Mouse (Mus musculus): ENCODE results near the gene Tdp1. TPM values are rescaled to one million over a fixed set of nuclear protein-coding genes. Genes with fewer than 3 reads are reported as not detected.
A peak's percentile ranks its signal among the peaks of the same experiment; 100 is the strongest.
"Not testable (repeated sequence)": the region's sequence is repeated elsewhere in the genome, so short reads cannot be mapped to it uniquely, and the experiment has no call there.

Gene Tdp1
- total RNA-seq, 2 experiments from 2014 or later: 10.1 to 10.5 TPM

- no peak for DNase-seq (ENCODE audit: low spot score in 2 of 2)
These were observed 58.1 kb downstream of the Tdp1 start for GRCm38 (mm10) chr12:99942441-99942840.

DNA sequence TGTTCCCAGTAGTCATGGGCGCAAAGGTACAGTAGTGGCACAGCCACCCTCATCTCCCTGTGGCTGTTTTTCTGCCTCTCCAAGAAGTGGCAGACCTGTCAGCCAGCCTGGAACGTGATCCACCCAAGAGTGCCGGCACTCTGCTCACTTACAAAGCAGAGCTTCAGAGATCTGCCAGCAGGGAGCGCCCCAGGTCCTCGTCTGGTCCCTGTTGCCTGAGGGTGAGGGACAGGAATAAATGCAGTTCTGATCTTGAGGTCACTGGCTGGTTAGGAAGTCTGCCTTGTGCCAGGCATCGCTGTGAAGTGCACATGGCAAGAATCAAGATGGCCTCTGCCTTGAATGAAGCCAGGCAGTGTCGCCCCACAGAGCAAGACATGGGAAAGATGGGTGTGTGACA, 68.6 kb downstream of the Tdp1 start:
- DNase-seq (ENCODE audit: low spot score in 2 of 2): peak; percentile 40 to 64

DNA sequence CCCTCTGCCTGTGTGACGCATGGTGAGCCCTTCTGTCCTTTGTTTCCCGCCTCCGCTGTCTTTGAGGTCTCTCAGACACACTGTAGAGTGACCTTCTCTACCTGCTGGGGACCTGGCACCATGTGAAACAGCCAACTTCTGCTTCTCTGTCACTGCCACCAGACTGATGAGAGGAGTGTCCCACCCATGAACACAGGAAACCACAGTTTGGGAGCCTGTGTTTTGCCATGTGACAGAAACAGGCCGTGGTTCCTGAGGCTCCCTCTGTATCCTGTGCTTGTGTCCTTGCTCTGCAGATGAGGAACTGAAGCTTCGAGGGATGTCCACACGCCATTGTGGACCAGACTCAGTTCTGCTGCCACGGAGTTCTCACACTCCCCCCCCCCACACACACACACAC, 72.1 kb downstream of the Tdp1 start:
- no peak for DNase-seq (ENCODE audit: low spot score in 2 of 2)

GRCm38 (mm10) chr12:99958068-99959060, 74.0 kb downstream of the Tdp1 start:
- no peak for DNase-seq (ENCODE audit: low spot score in 2 of 2)

DNA sequence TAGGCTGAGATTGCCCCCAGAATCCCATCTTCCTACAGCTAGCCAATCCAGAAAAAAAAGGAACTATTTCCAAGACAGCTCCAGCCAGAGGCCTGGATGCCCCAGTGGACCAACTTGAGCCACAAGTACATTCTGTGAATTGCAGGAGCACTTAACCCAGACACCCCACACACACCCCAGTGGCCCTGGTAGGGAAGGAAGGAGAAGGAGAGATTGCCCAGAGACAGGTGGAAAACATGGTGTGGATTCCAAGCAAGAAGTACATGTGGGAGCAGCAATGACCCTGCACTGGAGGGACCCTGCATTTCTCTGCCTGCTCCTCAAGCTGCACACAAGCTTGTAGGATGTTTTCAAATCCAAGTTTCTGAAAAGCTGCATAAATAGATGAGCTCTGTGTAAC, 75.0 kb downstream of the Tdp1 start:
- DNase-seq (ENCODE audit: low spot score in 2 of 2): no peak

DNA sequence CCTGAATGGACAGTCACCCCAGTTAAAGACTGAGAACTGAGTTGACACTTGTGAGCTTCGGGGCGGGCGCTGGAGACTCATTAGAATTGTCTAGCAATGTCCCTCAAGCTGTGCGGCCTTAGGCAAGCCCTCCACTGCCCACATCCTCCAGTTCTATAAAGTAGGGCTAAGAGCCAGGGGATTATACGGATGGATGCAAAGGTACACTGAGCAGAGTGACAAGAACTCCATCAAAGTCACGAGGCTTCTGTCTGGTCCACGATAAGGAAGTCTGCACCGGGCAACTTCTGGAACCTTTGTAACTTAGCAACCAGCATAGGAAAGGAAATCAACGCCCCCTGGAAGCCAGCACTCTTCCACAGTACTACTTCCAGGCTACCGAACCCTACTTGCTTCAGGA, 75.6 kb downstream of the Tdp1 start:
- DNase-seq (ENCODE audit: low spot score in 2 of 2): no peak

- DNase-seq (ENCODE audit: low spot score in 2 of 2): no peak
These were observed 76.4 kb downstream of the Tdp1 start for GRCm38 (mm10) chr12:99960675-99961074.

GRCm38 (mm10) chr12:99964301-99965202, 80.2 kb downstream of the Tdp1 start, which contains the start of gene Kcnk13:
Gene Kcnk13 (plus strand): TSS chr12:99964499.
- peak; percentile 67 to 71 for DNase-seq (ENCODE audit: low spot score in 2 of 2)

GRCm38 (mm10) chr12:99965203-99966115, 81.1 kb downstream of the Tdp1 start:
- peak; percentile 40 to 44 for DNase-seq (ENCODE audit: low spot score in 2 of 2)

- no peak for DNase-seq (ENCODE audit: low spot score in 2 of 2)
These were observed 81.9 kb downstream of the Tdp1 start for GRCm38 (mm10) chr12:99966116-99966770.

GRCm38 (mm10) chr12:99966881-99967363, 82.6 kb downstream of the Tdp1 start:
- DNase-seq (ENCODE audit: low spot score in 2 of 2): no peak

GRCm38 (mm10) chr12:99969906-99970305, 85.6 kb downstream of the Tdp1 start:
- DNase-seq (ENCODE audit: low spot score in 2 of 2): no peak

DNA sequence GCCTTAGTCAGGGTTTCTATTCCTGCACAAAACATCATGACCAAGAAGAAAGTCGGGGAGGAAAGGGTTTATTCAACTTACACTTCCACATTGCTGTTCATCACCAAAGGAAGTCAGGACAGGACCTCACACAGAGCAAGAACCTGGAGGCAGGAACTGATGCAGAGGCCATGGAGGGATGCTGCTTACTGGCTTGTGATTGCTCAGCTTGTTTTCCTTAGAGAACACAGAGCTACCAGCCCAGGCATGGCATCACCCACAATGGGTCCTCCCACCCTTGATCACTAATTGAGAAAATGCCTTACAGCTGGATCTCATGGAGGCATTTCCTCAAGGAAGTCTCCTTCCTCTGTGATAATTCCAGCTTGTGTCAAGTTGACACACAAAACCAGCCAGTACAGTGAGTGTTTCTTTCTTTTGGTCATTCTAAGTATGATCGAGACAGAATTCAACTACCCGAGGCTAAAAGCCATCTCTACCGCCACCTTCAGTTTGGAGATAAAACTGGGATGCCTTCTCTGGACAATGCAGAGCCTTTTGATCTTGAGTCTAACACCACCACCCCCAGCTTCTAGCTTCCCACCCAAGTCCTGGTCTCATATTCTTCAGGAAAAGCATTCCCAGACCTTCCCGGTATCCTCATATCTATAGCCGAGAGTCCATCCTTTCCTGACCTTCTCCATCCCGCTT, 87.0 kb downstream of the Tdp1 start:
- DNase-seq (ENCODE audit: low spot score in 2 of 2): not testable (repeated sequence)

GRCm38 (mm10) chr12:99972825-99973224, 88.5 kb downstream of the Tdp1 start:
- no peak for DNase-seq (ENCODE audit: low spot score in 2 of 2)

- no peak for DNase-seq (ENCODE audit: low spot score in 2 of 2)
These were observed 89.3 kb downstream of the Tdp1 start for GRCm38 (mm10) chr12:99973659-99974058.

DNA sequence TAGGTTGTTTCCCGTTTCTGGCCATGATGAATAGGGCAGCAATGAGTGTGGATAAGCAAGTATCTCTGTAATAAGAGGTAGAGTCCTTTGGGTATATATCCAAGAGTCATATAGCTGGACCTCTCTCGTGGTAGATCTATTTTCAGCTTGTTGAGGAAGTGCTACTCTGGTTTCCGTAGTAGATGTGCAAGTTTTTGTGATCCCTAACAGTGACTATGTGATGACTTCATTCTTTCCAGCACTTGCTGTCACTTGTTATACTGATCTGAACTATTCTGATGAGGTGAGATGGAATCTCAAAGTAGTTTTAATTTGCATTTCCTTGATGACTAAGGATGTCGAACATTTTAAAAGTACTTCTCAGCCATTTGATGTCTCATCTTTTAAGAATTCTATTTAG, 95.2 kb downstream of the Tdp1 start:
- DNase-seq (ENCODE audit: low spot score in 2 of 2): no peak

DNA sequence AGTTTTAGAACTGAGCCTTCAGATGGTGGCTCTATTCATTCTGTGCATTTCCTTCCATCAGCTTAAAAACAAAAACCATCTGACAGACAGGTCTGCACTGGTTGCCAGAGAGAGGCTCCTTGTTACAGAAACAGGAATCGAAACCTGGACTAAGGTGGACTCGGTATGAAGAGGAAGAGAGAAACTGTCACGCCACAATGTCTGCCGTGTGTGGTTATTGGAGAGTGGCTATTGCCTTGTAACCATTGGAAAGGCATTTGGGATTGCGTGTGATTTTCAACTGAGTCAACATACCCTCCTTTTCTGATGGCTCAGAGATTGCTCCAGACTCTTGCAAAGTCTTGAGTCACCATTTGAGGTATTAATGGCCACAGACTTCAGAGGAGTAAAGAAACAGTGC, 102.5 kb downstream of the Tdp1 start:
- DNase-seq (ENCODE audit: low spot score in 2 of 2): no peak

DNA sequence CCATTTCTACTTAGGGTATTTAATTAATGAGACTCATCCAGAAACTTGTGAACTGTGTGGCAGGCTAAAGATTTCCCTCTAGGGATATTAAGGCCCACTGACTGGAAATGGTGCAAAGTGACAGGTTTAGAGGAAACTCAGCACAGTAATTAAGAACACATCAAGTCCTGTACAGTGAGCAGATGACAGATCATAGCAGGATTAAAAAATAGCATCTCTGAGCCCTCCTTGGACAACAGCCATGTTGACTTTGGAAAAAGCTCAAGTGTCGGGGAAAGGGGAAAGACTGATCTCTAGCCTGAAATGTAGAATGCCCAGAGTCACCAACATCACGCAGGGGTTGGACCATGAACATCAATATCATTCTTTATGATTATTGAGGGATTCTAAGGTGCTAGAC, 103.8 kb downstream of the Tdp1 start:
- DNase-seq (ENCODE audit: low spot score in 2 of 2): no peak

DNA sequence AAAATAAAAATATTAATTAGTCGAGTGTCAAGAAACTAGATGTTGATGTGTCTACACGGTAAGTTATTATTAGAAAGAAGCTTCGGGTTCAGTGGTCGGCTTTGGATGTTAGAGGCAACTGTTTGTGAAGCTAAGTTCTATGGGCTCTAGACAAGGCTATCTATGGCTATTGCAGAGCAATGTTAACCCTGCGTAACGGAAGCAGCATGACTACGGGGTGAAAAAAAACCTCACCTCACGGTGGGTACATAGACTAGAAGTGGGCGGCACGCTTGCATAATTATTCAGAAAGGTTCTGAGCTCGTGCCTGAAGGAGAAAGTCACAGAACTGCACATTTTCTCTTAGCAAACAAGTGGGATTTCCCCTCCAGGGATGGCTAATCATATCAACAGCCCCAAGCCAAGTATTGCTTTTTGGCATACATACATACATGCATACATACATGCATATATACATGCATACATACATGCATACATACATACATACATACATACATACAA, 108.1 kb downstream of the Tdp1 start:
- DNase-seq (ENCODE audit: low spot score in 2 of 2): no peak

All from adrenal gland, adult 18-20 months (tissue).